Mouse (Mus musculus): ENCODE data around the gene Ahnak. TPM values are rescaled to one million over a fixed set of nuclear protein-coding genes. Genes with fewer than 3 reads are reported as not detected.
A peak's percentile ranks its signal among the peaks of the same experiment; 100 is the strongest.

The Ahnak gene
- total and polyA plus RNA-seq, 3 experiments, result 23.0 to 348 (median 299) TPM

- peak; percentile 57 to 66 for DNase-seq
- 14% methylated on average over 13 of the region's 13 CpGs for WGBS
- Histone ChIP-seq H3K4me1 (ENCODE audit: control insufficient read depth, insufficient read depth, low read length) (peaks cover 43% of the 10 kb centered on the region), H3K36me3 (ENCODE audit: control insufficient read depth, insufficient read depth, low read length) (peaks cover 23% of the 10 kb centered on the region), H3K9ac (ENCODE audit: low read depth, low read length) (peak overlapping the region; percentile 76), H3K79me2 (replicated peaks; ENCODE audit: control insufficient read depth, insufficient read depth, low read length) (peaks cover 4% of the 10 kb centered on the region), H3K27ac (peak overlapping the region; percentile 100), H3K4me3 (peak overlapping the region; percentile 91), H3K27me3 (ENCODE audit: control insufficient read depth, insufficient read depth, low read length) (no peaks in the 10 kb centered on the region)
- intact Hi-C loops (cut with DNase I), result loop anchor here (1.0 to 2.0 kb wide), 2 partner anchors 82 to 91 kb away; no protein-coding TSS in a partner anchor
- TF ChIP-seq POLR2A (IDR thresholded peaks at IDR 0.05; ENCODE audit: insufficient read depth, low read depth, low read length), result 0 out of 2 replicates have a peak, but pooled peaks have one; percentile 23
- TF ChIP-seq CTCF (IDR thresholded peaks at IDR 0.05), result no peak
Observed at GRCm38 (mm10) chr19:8991871-8992735, 3.0 kb downstream of the Ahnak start.

GRCm38 (mm10) chr19:8992769-8993624, 3.9 kb downstream of the Ahnak start:
- intact Hi-C loops (cut with DNase I), result loop anchor here (1.0 to 2.0 kb wide), 2 partner anchors 81 to 90 kb away; no protein-coding TSS in a partner anchor
- H3K79me2 ChIP-seq (replicated peaks; ENCODE audit: control insufficient read depth, insufficient read depth, low read length), result peaks cover 4% of the 10 kb centered on the region
- peaks cover 26% of the 10 kb centered on the region for H3K36me3 ChIP-seq (ENCODE audit: control insufficient read depth, insufficient read depth, low read length)
- H3K27ac ChIP-seq, result peak overlapping the region; percentile 100
- peaks cover 49% of the 10 kb centered on the region for H3K4me1 ChIP-seq (ENCODE audit: control insufficient read depth, insufficient read depth, low read length)
- TF ChIP-seq CTCF (IDR thresholded peaks at IDR 0.05) (no peak; the same call in 1 of the 2 replicates), POLR2A (IDR thresholded peaks at IDR 0.05; ENCODE audit: insufficient read depth, low read depth, low read length) (peak; percentile 87), EP300 (IDR thresholded peaks at IDR 0.05; ENCODE audit: insufficient read depth, low read depth, low read length) (peak; percentile 95)
- WGBS, result 16% methylated on average over 12 of the region's 12 CpGs
- DNase-seq, result peak; percentile 92 to 93
- H3K4me3 ChIP-seq, result peak overlapping the region; percentile 91
- peak overlapping the region; percentile 76 for H3K9ac ChIP-seq (ENCODE audit: low read depth, low read length)
- H3K27me3 ChIP-seq (ENCODE audit: control insufficient read depth, insufficient read depth, low read length), result no peaks in the 10 kb centered on the region

- peaks cover 4% of the 10 kb centered on the region for H3K79me2 ChIP-seq (replicated peaks; ENCODE audit: control insufficient read depth, insufficient read depth, low read length)
- peaks cover 46% of the 10 kb centered on the region for H3K4me1 ChIP-seq (ENCODE audit: control insufficient read depth, insufficient read depth, low read length)
- peak overlapping the region; percentile 20 for H3K4me3 ChIP-seq
- H3K9ac ChIP-seq (ENCODE audit: low read depth, low read length), result peak overlapping the region; percentile 29
- DNase-seq, result no peak
- intact Hi-C loops (cut with DNase I), result loop anchor here (2.0 kb wide), 1 partner anchor 89 kb away; no protein-coding TSS in a partner anchor
- H3K27ac ChIP-seq, result peak overlapping the region; percentile 100
- 41% methylated on average over 2 of the region's 2 CpGs for WGBS
- H3K36me3 ChIP-seq (ENCODE audit: control insufficient read depth, insufficient read depth, low read length), result peaks cover 32% of the 10 kb centered on the region
- no peaks in the 10 kb centered on the region for H3K27me3 ChIP-seq (ENCODE audit: control insufficient read depth, insufficient read depth, low read length)
- TF ChIP-seq CTCF (IDR thresholded peaks at IDR 0.05), result no peak
Observed at GRCm38 (mm10) chr19:8993625-8993912, 4.5 kb downstream of the Ahnak start.

- H3K36me3 ChIP-seq (ENCODE audit: control insufficient read depth, insufficient read depth, low read length), result peaks cover 44% of the 10 kb centered on the region
- no peak for TF ChIP-seq CTCF (IDR thresholded peaks at IDR 0.05)
- no peak for TF ChIP-seq POLR2A (IDR thresholded peaks at IDR 0.05; ENCODE audit: insufficient read depth, low read depth, low read length)
- TF ChIP-seq EP300 (IDR thresholded peaks at IDR 0.05; ENCODE audit: insufficient read depth, low read depth, low read length), result no peak
- H3K79me2 ChIP-seq (replicated peaks; ENCODE audit: control insufficient read depth, insufficient read depth, low read length), result peaks cover 9% of the 10 kb centered on the region
- H3K4me3 ChIP-seq, result peak overlapping the region; percentile 15; the same call in 1 of the 2 replicates
- H3K27me3 ChIP-seq (ENCODE audit: control insufficient read depth, insufficient read depth, low read length), result no peaks in the 10 kb centered on the region
- peak overlapping the region; percentile 100 for H3K27ac ChIP-seq
- intact Hi-C loops (cut with DNase I), result loop anchor here (2.0 kb wide), 1 partner anchor 32 kb away; no protein-coding TSS in a partner anchor
- peaks cover 55% of the 10 kb centered on the region for H3K4me1 ChIP-seq (ENCODE audit: control insufficient read depth, insufficient read depth, low read length)
- 20% methylated on average over 10 of the region's 10 CpGs for WGBS
- peak overlapping the region; percentile 50 for H3K9ac ChIP-seq (ENCODE audit: low read depth, low read length)
- no peak for DNase-seq
Observed at GRCm38 (mm10) chr19:8994813-8995607, 5.9 kb downstream of the Ahnak start.

GRCm38 (mm10) chr19:8996601-8997000, 7.5 kb downstream of the Ahnak start:
- 80% methylated on average over 6 of the region's 6 CpGs for WGBS
- Histone ChIP-seq H3K4me1 (ENCODE audit: control insufficient read depth, insufficient read depth, low read length) (peaks cover 54% of the 10 kb centered on the region), H3K27ac (peak overlapping the region; percentile 100), H3K4me3 (peak overlapping the region; percentile 15; the same call in 1 of the 2 replicates), H3K9ac (ENCODE audit: low read depth, low read length) (no peak overlapping the region), H3K36me3 (ENCODE audit: control insufficient read depth, insufficient read depth, low read length) (peaks cover 56% of the 10 kb centered on the region), H3K79me2 (replicated peaks; ENCODE audit: control insufficient read depth, insufficient read depth, low read length) (peaks cover 12% of the 10 kb centered on the region), H3K27me3 (ENCODE audit: control insufficient read depth, insufficient read depth, low read length) (no peaks in the 10 kb centered on the region)
- intact Hi-C loops (cut with DNase I), result no loop called here
- no peak for TF ChIP-seq POLR2A (IDR thresholded peaks at IDR 0.05; ENCODE audit: insufficient read depth, low read depth, low read length)
- no peak for TF ChIP-seq EP300 (IDR thresholded peaks at IDR 0.05; ENCODE audit: insufficient read depth, low read depth, low read length)
- TF ChIP-seq CTCF (IDR thresholded peaks at IDR 0.05), result no peak
- no peak for DNase-seq

Data from heart, adult 2 months (tissue).